Comparison of ENCODE assay signal across 16 mouse cellular contexts in the genomic region with DNA sequence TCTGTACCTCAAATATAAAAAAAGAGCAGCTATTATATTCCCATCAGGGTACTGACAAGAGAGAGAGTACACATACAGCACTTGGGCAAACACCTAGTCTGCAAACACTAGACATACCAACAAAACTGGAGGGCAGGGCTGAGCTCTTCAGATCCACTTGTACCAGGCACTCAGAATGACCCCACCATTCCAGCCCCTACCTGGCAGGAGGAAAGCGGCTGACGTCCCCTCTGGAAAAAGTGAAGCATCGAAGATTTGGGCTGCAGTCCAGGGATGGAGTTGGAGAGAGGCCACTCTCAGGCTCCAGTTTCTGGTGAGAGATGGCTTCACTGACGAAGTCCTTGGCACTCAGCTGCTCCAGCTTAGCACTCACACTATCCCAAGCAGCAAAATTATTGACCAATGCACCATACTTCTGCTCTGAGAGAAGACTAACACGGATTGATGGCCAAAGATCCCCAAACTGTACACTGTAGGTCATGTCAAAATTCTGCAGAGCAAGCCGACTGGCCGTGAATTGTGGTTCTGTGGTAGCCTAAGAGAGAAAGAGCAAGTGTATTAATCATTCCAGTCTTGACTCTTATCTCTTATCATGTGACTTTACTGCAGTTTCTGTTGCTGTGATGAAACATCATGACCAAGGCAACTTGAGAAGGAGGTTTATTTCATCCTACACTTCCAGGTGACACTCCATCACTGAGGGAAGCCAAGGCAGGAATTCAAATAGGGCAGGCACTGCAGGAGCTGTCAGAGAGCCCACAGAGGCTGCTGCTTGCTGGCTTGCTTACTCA. TPM values are rescaled to one million over a fixed set of nuclear protein-coding genes. Genes with fewer than 3 reads are reported as not detected.
DNase-seq lines count a peak whose midpoint lies in the region; ATAC-seq lines count a peak whose summit lies in the region.
"Had no signal": no experiment of that assay in that cellular context is flagged by ENCODE, and none has a peak within 500 bp of the region (broad histone marks: within the 10 kb centered on the region; RNA-seq: fewer than 3 reads in every experiment).

No protein-coding gene starts in this region.

- H3K4me1 ChIP-seq in heart, embryonic 10.5 days: peaks cover 11% of the 10 kb centered on the region
- peaks cover 11% of the 10 kb centered on the region; the same call in 1 of the 2 replicates for H3K4me1 ChIP-seq in midbrain, embryonic 15.5 days

- DNase-seq in heart, postnatal 10 days: peak; percentile 24 to 41
- no peak for DNase-seq in heart, embryonic 10.5 days (ENCODE audit: low spot score)
- peak; percentile 38 for DNase-seq in adrenal gland, postnatal 10 days
- peak; percentile 24 to 31 for DNase-seq in gastrocnemius, postnatal 36 days
- DNase-seq in lung, postnatal 14 days: peak; percentile 80
- DNase-seq in ovary, postnatal 36 days (ENCODE audit: low spot score): no peak
- no peak for DNase-seq in embryo, embryonic 9.5 days (ENCODE audit: extremely low spot score)
- DNase-seq: kidney, postnatal 10 days; layer of hippocampus, adult 9-11 months; spleen, adult 18-20 months had no signal

- no peak overlapping the region for H3K4me3 ChIP-seq in heart, embryonic 10.5 days
- no peak overlapping the region for H3K4me3 ChIP-seq in midbrain, embryonic 15.5 days
- H3K4me3 ChIP-seq: embryonic facial prominence, embryonic 15.5 days; heart, adult 2 months; midbrain, embryonic 10.5 days had no signal

- 79% methylated on average over 7 of the region's 7 CpGs for WGBS in heart, embryonic 10.5 days
- WGBS in midbrain, embryonic 15.5 days: 81% methylated on average over 7 of the region's 7 CpGs

- ATAC-seq in midbrain, embryonic 15.5 days (replicated peaks): no peak
- ATAC-seq: forebrain, embryonic 14.5 days had no signal

- intact Hi-C loops in heart, postnatal 10 days (cut with DNase I): no loop called here
- intact Hi-C loops in gastrocnemius, postnatal 36 days (cut with DNase I): no loop called here

- no peaks in the 10 kb centered on the region for H3K9me3 ChIP-seq in heart, embryonic 10.5 days
- H3K9me3 ChIP-seq in midbrain, embryonic 15.5 days: no peaks in the 10 kb centered on the region
- H3K9me3 ChIP-seq: embryonic facial prominence, embryonic 15.5 days; midbrain, embryonic 10.5 days had no signal

- no peak overlapping the region for H3K9ac ChIP-seq in midbrain, embryonic 15.5 days
- H3K9ac ChIP-seq: embryonic facial prominence, embryonic 15.5 days; liver, embryonic 14.5 days had no signal

- H3K4me2 ChIP-seq in midbrain, embryonic 15.5 days: no peak overlapping the region
- H3K4me2 ChIP-seq: embryonic facial prominence, embryonic 15.5 days had no signal

- H3K27me3 ChIP-seq in heart, embryonic 10.5 days (ENCODE audit: insufficient read depth, poor library complexity, severe bottlenecking): no peaks in the 10 kb centered on the region
- no peaks in the 10 kb centered on the region for H3K27me3 ChIP-seq in midbrain, embryonic 15.5 days (replicated peaks)
- H3K27me3 ChIP-seq: embryonic facial prominence, embryonic 15.5 days had no signal

- H3K36me3 ChIP-seq in heart, embryonic 10.5 days: peaks cover 26% of the 10 kb centered on the region
- H3K36me3 ChIP-seq in midbrain, embryonic 15.5 days (replicated peaks): no peaks in the 10 kb centered on the region

- no peak overlapping the region for H3K27ac ChIP-seq in heart, embryonic 10.5 days
- H3K27ac ChIP-seq in midbrain, embryonic 15.5 days: no peak overlapping the region
- H3K27ac ChIP-seq: embryonic facial prominence, embryonic 15.5 days; heart, adult 2 months; liver, embryonic 14.5 days; midbrain, embryonic 10.5 days had no signal

RNA-seq across cellular contexts. Expression of a gene that starts 5.4 kb away (rescaled TPM):
- total RNA-seq in heart, postnatal 10 days (2021): 10 to 100 TPM; 23.5 to 24.8 TPM
- polyA plus RNA-seq in heart, embryonic 10.5 days (2016; fragmentation: Nextera tagmentation; extraction: Ambion mirVana): 20.4 and 24.9 TPM in 2 replicates
- 10 to 100 TPM; 24.1 to 28.4 TPM for total RNA-seq in adrenal gland, postnatal 10 days (2021)
- 10 to 100 TPM; 12.5 to 14.5 TPM for total RNA-seq in gastrocnemius, postnatal 36 days (2021)
- 12.3 and 13.5 TPM in 2 replicates for polyA plus RNA-seq in midbrain, embryonic 15.5 days (2015; fragmentation: Nextera tagmentation; extraction: Ambion mirVana)

RNA-seq across cellular contexts. Expression of a gene that starts 26.5 kb away (rescaled TPM):
- 1,000 to 10,000 TPM; 1,784 to 1,838 TPM for total RNA-seq in heart, postnatal 10 days (2021)
- 697 and 904 TPM in 2 replicates for polyA plus RNA-seq in heart, embryonic 10.5 days (2016; fragmentation: Nextera tagmentation; extraction: Ambion mirVana)
- 1,000 to 10,000 TPM; 1,050 to 1,199 TPM for total RNA-seq in adrenal gland, postnatal 10 days (2021)
- 100 to 1,000 TPM; 843 to 875 TPM for total RNA-seq in gastrocnemius, postnatal 36 days (2021)
- 406 and 430 TPM in 2 replicates for polyA plus RNA-seq in midbrain, embryonic 15.5 days (2015; fragmentation: Nextera tagmentation; extraction: Ambion mirVana)

RNA-seq across cellular contexts. Expression of a gene that starts 26.7 kb away (rescaled TPM):
- 10 to 100 TPM; 33.2 to 39.7 TPM for total RNA-seq in heart, postnatal 10 days (2021)
- 69.1 and 77.9 TPM in 2 replicates for polyA plus RNA-seq in heart, embryonic 10.5 days (2016; fragmentation: Nextera tagmentation; extraction: Ambion mirVana)
- 10 to 100 TPM; 54.5 to 60.0 TPM for total RNA-seq in adrenal gland, postnatal 10 days (2021)
- 10 to 100 TPM; 17.3 to 19.3 TPM for total RNA-seq in gastrocnemius, postnatal 36 days (2021)
- polyA plus RNA-seq in midbrain, embryonic 15.5 days (2015; fragmentation: Nextera tagmentation; extraction: Ambion mirVana): 74.4 and 74.5 TPM in 2 replicates

RNA-seq across cellular contexts. Expression of a gene that starts 30.6 kb away (rescaled TPM):
- total RNA-seq in heart, postnatal 10 days (2021): under 1 TPM; 0.60 to 0.94 TPM
- 1.3 and 1.7 TPM in 2 replicates for polyA plus RNA-seq in heart, embryonic 10.5 days (2016; fragmentation: Nextera tagmentation; extraction: Ambion mirVana)
- 10 to 100 TPM in 1 of 2 experiments, 1 to 10 TPM in 1; 9.8 to 13.8 TPM for total RNA-seq in adrenal gland, postnatal 10 days (2021)
- under 1 TPM; 0.17 to 0.28 TPM for total RNA-seq in gastrocnemius, postnatal 36 days (2021)
- 26.3 and 26.7 TPM in 2 replicates for polyA plus RNA-seq in midbrain, embryonic 15.5 days (2015; fragmentation: Nextera tagmentation; extraction: Ambion mirVana)

Comparison
In these comparisons a context has a peak if more than half of its experiments do, and no peak if none do; other contexts are left out.
1. DNase-seq: peak in heart, postnatal 10 days (2 of 2), adrenal gland, postnatal 10 days (single experiment), gastrocnemius, postnatal 36 days (2 of 2) and lung, postnatal 14 days (single experiment); none in heart, embryonic 10.5 days (single experiment), ovary, postnatal 36 days (single experiment) and embryo, embryonic 9.5 days (single experiment).